Mouse (Mus musculus) embryonic fibroblast, embryonic 13.5 days (primary cell): ENCODE data around the gene Rgs13.

Experiments
- CTCF ChIP-seq: IDR thresholded peaks from 2 replicates; pipeline ENCODE4 v1.5.1; 2011; ENCODE audit warnings: mild to moderate bottlenecking, control low read depth, low read length, moderate library complexity, borderline replicate concordance; ENCODE audit not compliant: insufficient read depth
- POLR2A ChIP-seq: IDR thresholded peaks from 2 replicates; pipeline ENCODE4 v1.6.1; 2011; ENCODE audit warnings: low read depth, mild to moderate bottlenecking, control low read depth, low read length, moderate library complexity

DNA sequence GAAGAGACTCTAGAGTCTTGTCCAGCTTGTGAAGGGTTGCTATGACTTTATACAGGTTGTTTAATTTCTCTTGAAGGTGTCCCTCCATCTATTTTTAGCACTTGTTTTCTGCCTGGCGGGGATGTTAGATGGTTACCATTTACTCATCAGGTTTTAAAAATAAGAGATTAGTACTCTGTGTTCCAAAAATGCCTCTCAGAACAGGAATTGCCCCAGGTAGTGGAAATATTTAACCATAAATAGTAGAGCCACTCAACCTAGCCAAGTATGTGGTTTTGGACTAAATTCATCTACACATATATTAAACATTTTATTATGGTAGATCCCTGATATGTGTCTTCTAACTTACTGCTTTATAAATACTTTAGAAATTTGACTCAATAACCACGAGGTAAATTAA is 64.2 kb downstream of the Rgs13 start:
- TF ChIP-seq CTCF (no peak), POLR2A (no peak)
